Mouse (Mus musculus) midbrain, embryonic 15.5 days (tissue): Measurements from ENCODE around the gene Itgad. TPM values are rescaled to one million over a fixed set of nuclear protein-coding genes. Genes with fewer than 3 reads are reported as not detected.
A peak's percentile ranks its signal among the peaks of the same experiment; 100 is the strongest.

ENCODE experiments used
- ATAC-seq: fragments of 200-750 bp; cut with Nextera tagmentation; replicated peaks from 2 replicates; pipeline ENCODE4 v1.8.0; 2017; ENCODE audit warnings: moderate TSS enrichment
- H3K27ac ChIP-seq: fragments of 300-500 bp; sonication (generic); 2 replicates; pipeline ENCODE4 v1.5.1; 2015; ENCODE audit warnings: mild to moderate bottlenecking, inconsistent platforms
- H3K27me3 ChIP-seq: fragments of 300-500 bp; sonication (generic); replicated peaks from 2 replicates; pipeline ENCODE4 v1.6.1; 2015; ENCODE audit warnings: inconsistent platforms
- H3K36me3 ChIP-seq: fragments of 300-500 bp; sonication (generic); replicated peaks from 2 replicates; pipeline ENCODE4 v1.6.1; 2015; ENCODE audit warnings: inconsistent platforms
- H3K4me1 ChIP-seq: fragments of 300-500 bp; sonication (generic); 2 replicates; pipeline ENCODE4 v1.6.1; 2015; ENCODE audit warnings: inconsistent platforms
- H3K4me2 ChIP-seq: fragments of 300-500 bp; sonication (generic); 2 replicates; pipeline ENCODE4 v1.6.1; 2015; ENCODE audit warnings: inconsistent platforms, mild to moderate bottlenecking, moderate library complexity
- H3K4me3 ChIP-seq: fragments of 300-500 bp; sonication (generic); 2 replicates; pipeline ENCODE4 v1.5.1; 2015; ENCODE audit warnings: mild to moderate bottlenecking, inconsistent platforms
- H3K9ac ChIP-seq: fragments of 300-500 bp; sonication (generic); 2 replicates; pipeline ENCODE4 v1.6.1; 2015; ENCODE audit warnings: mild to moderate bottlenecking, inconsistent platforms
- H3K9me3 ChIP-seq: fragments of 300-500 bp; sonication (generic); 2 replicates; pipeline ENCODE4 v1.6.1; 2016; ENCODE audit warnings: inconsistent platforms
- WGBS: fragments of 180-500 bp; shearing (Covaris S2); methylation state at CpG from one replicate; pipeline ENCODE4 v1.1.7; 2015; ENCODE audit warnings: mixed read lengths; 5-methylcytosine and 5-hydroxymethylcytosine counted together
- polyA plus RNA-seq: library from polyadenylated mRNA; unstranded; fragments of >200 nt; fragmentation: Nextera tagmentation; extraction: Ambion mirVana; gene quantifications from 2 replicates; pipeline ENCODE4 v1.2.1, GENCODE M21; 2015

The Itgad gene
- polyA plus RNA-seq, 1 experiment from 2014 or later = not detected

GRCm38 (mm10) chr7:128201607-128202006, 47.4 kb downstream of the Itgad start:
- no peak overlapping the region for H3K4me2 ChIP-seq
- H3K27me3 ChIP-seq = no peaks in the 10 kb centered on the region
- H3K9me3 ChIP-seq = no peaks in the 10 kb centered on the region
- 88% methylated on average over 9 of the region's 9 CpGs for WGBS
- H3K4me3 ChIP-seq = no peak overlapping the region
- H3K4me1 ChIP-seq = no peaks in the 10 kb centered on the region
- no peak for ATAC-seq
- no peak overlapping the region for H3K9ac ChIP-seq
- H3K27ac ChIP-seq = no peak overlapping the region
- H3K36me3 ChIP-seq = no peaks in the 10 kb centered on the region

DNA sequence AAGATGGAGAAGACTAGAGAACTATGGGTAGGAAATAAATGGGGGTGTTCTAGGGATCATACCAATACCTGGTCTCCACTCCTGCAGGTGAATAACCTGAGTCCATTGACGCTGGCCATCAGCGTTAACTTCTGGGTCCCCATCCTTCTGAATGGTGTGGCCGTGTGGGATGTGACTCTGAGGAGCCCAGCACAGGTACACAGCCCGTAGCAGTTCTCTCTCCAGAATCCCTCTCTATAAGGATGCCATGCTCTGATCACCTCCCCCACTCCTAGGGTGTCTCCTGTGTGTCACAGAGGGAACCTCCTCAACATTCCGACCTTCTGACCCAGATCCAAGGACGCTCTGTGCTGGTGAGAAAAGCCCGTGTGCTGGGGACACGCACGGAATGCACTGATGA, 48.9 kb downstream of the Itgad start:
- Histone ChIP-seq H3K27ac (no peak overlapping the region), H3K4me1 (no peaks in the 10 kb centered on the region), H3K36me3 (no peaks in the 10 kb centered on the region), H3K9me3 (no peaks in the 10 kb centered on the region), H3K9ac (no peak overlapping the region), H3K27me3 (no peaks in the 10 kb centered on the region), H3K4me3 (no peak overlapping the region), H3K4me2 (no peak overlapping the region)
- WGBS = 83% methylated on average over 9 of the region's 9 CpGs
- no peak for ATAC-seq

DNA sequence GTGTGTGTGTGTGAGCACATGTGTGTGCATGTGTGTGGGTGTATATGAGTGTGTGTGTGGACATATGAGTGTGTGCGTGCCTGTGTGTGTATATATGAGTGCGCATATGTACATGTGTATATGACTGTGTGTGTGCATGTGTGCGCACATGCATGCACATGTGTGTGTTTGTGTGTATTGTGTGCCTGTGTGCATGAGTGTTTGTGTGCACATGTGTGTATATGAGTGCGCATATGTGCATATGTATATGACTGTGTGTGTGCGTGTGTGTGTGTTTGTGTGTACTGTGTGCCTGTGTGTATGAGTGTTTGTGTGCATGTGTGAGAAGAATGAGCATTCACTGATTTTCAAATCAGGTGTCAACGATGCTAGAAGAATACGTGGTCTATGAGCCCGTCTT, 50.0 kb downstream of the Itgad start:
- Histone ChIP-seq H3K4me3 (no peak overlapping the region), H3K9ac (no peak overlapping the region), H3K36me3 (no peaks in the 10 kb centered on the region), H3K4me2 (no peak overlapping the region), H3K4me1 (no peaks in the 10 kb centered on the region), H3K27me3 (no peaks in the 10 kb centered on the region), H3K27ac (no peak overlapping the region), H3K9me3 (no peaks in the 10 kb centered on the region)
- ATAC-seq = no peak
- 92% methylated on average over 8 of the region's 8 CpGs for WGBS

GRCm38 (mm10) chr7:128205695-128206094, 51.5 kb downstream of the Itgad start:
- Histone ChIP-seq H3K4me3 (no peak overlapping the region), H3K9ac (no peak overlapping the region), H3K9me3 (no peaks in the 10 kb centered on the region), H3K4me2 (no peak overlapping the region), H3K27ac (no peak overlapping the region), H3K27me3 (no peaks in the 10 kb centered on the region), H3K36me3 (no peaks in the 10 kb centered on the region), H3K4me1 (no peaks in the 10 kb centered on the region)
- 90% methylated on average over 18 of the region's 18 CpGs for WGBS
- ATAC-seq = no peak

DNA sequence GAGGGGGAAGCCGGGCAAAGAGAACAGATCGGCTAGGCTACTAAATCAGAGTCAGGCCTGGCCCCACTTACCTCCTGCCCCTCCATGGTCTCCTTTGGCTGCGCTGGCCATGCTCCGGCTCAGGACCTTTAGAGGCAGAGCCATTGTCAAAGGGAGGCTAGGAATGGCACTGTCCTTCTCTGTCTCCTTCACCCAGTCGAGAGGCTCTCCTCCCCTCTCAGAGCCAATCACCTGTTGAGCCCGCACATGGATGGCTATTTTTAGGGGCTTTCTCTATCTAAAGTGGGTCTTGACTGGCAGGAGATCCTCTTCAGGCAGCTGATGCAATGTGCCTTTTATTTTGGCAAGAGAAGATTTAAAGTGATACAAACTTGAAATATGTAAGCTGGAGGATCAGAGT, 52.0 kb downstream of the Itgad start, which contains the start of gene Cox6a2:
Cox6a2 (minus strand) TSS at position 236 of the 400 bp plus-strand sequence.
- no peaks in the 10 kb centered on the region for H3K27me3 ChIP-seq
- no peak within 1 kb of the TSS for H3K4me3 ChIP-seq
- 82% methylated on average over 6 of the region's 6 CpGs for WGBS
- H3K36me3 ChIP-seq = no peaks in the 10 kb centered on the region
- H3K4me2 ChIP-seq = no peak within 1 kb of the TSS
- ATAC-seq = no peak
- H3K4me1 ChIP-seq = no peaks in the 10 kb centered on the region
- H3K27ac ChIP-seq = no peak within 1 kb of the TSS
- no peak within 1 kb of the TSS for H3K9ac ChIP-seq
- no peaks in the 10 kb centered on the region for H3K9me3 ChIP-seq

GRCm38 (mm10) chr7:128208187-128208586, 54.0 kb downstream of the Itgad start:
- Histone ChIP-seq H3K36me3 (no peaks in the 10 kb centered on the region), H3K27ac (no peak overlapping the region), H3K4me2 (no peak overlapping the region), H3K4me3 (no peak overlapping the region), H3K27me3 (no peaks in the 10 kb centered on the region), H3K9me3 (no peaks in the 10 kb centered on the region), H3K9ac (no peak overlapping the region), H3K4me1 (no peaks in the 10 kb centered on the region)
- ATAC-seq = no peak
- WGBS = 6% methylated on average over 4 of the region's 4 CpGs

GRCm38 (mm10) chr7:128209826-128210225, 55.6 kb downstream of the Itgad start:
- no peak for ATAC-seq
- no peaks in the 10 kb centered on the region for H3K36me3 ChIP-seq
- H3K4me2 ChIP-seq = no peak overlapping the region
- H3K4me1 ChIP-seq = no peaks in the 10 kb centered on the region
- no peaks in the 10 kb centered on the region for H3K27me3 ChIP-seq
- no peaks in the 10 kb centered on the region for H3K9me3 ChIP-seq
- no peak overlapping the region for H3K4me3 ChIP-seq
- no peak overlapping the region for H3K9ac ChIP-seq
- H3K27ac ChIP-seq = no peak overlapping the region
- 75% methylated on average over 3 of the region's 3 CpGs for WGBS

DNA sequence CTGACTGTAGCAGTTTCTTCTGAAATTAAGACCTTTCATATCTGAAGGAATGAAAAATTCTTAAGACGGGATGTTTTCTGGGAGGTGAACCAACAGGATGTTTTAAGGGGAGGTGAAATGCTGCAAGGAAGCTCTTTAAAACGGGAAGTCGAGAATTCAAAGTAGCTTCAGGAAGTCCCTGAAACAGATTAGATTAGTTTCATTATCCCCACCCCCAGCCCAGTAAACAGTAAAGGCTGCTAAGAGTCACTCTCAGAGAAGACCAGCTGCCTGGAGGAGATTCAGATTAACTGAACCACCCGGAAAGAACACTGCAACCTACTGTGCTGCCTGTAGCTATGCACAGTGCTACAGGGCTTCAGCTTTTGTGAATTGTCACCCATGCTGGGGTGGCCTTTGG, 65.8 kb downstream of the Itgad start:
- H3K27ac ChIP-seq = no peak overlapping the region
- no peak overlapping the region for H3K9ac ChIP-seq
- WGBS = 89% methylated on average over 4 of the region's 4 CpGs
- H3K4me2 ChIP-seq = no peak overlapping the region
- no peaks in the 10 kb centered on the region for H3K4me1 ChIP-seq
- H3K36me3 ChIP-seq = no peaks in the 10 kb centered on the region
- H3K27me3 ChIP-seq = no peaks in the 10 kb centered on the region
- no peak for ATAC-seq
- H3K9me3 ChIP-seq = no peaks in the 10 kb centered on the region
- no peak overlapping the region for H3K4me3 ChIP-seq

- Histone ChIP-seq H3K9ac (no peak overlapping the region), H3K4me1 (no peaks in the 10 kb centered on the region), H3K36me3 (no peaks in the 10 kb centered on the region), H3K4me2 (no peak overlapping the region), H3K27me3 (no peaks in the 10 kb centered on the region), H3K27ac (no peak overlapping the region), H3K9me3 (no peaks in the 10 kb centered on the region), H3K4me3 (no peak overlapping the region)
- ATAC-seq = no peak
- 88% methylated on average over 3 of the region's 3 CpGs for WGBS
Measured at GRCm38 (mm10) chr7:128220936-128221335, 66.8 kb downstream of the Itgad start.

DNA sequence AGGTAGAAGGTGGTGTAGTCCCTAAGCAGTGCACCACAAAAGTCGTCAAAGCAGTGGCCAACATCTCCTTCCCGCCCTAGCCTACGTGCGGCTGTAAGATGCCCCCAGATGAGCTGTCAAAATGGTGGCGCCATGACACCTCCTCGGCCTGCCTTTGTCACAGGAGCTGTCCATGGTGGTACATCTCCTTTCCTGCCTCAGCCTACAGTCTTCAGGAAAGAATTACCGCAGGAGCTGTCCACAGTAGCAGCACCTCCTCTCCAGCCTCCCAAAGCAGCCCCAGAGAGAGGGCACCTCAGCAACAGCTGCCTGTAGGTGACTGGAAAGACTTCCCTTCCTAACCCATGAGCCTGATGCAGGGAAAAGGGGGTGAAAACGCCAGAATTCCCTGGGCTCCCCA, 77.6 kb downstream of the Itgad start:
- no peak overlapping the region for H3K4me3 ChIP-seq
- H3K9ac ChIP-seq = no peak overlapping the region
- H3K27ac ChIP-seq = no peak overlapping the region
- no peak for ATAC-seq
- H3K9me3 ChIP-seq = no peaks in the 10 kb centered on the region
- H3K36me3 ChIP-seq = no peaks in the 10 kb centered on the region
- H3K27me3 ChIP-seq = no peaks in the 10 kb centered on the region
- 50% methylated on average over 8 of the region's 8 CpGs for WGBS
- no peak overlapping the region for H3K4me2 ChIP-seq
- H3K4me1 ChIP-seq = peaks cover 1% of the 10 kb centered on the region

GRCm38 (mm10) chr7:128234796-128235195, 80.6 kb downstream of the Itgad start:
- Histone ChIP-seq H3K4me2 (no peak overlapping the region), H3K4me1 (peaks cover 19% of the 10 kb centered on the region), H3K27ac (no peak overlapping the region), H3K36me3 (no peaks in the 10 kb centered on the region), H3K27me3 (no peaks in the 10 kb centered on the region), H3K9me3 (no peaks in the 10 kb centered on the region), H3K4me3 (no peak overlapping the region), H3K9ac (no peak overlapping the region)
- no peak for ATAC-seq
- 90% methylated on average over 2 of the region's 2 CpGs for WGBS

GRCm38 (mm10) chr7:128235481-128235880, 81.3 kb downstream of the Itgad start:
- ATAC-seq = no peak
- Histone ChIP-seq H3K27ac (no peak overlapping the region), H3K4me1 (peaks cover 20% of the 10 kb centered on the region)

GRCm38 (mm10) chr7:128236426-128236825, 82.2 kb downstream of the Itgad start:
- peak overlapping the region; percentile 99; the same call in 1 of the 2 replicates for H3K27ac ChIP-seq
- H3K4me1 ChIP-seq = peaks cover 23% of the 10 kb centered on the region
- no peaks in the 10 kb centered on the region for H3K27me3 ChIP-seq
- H3K9me3 ChIP-seq = no peaks in the 10 kb centered on the region
- H3K9ac ChIP-seq = no peak overlapping the region
- no peaks in the 10 kb centered on the region; the same call in 1 of the 2 replicates for H3K36me3 ChIP-seq
- WGBS = 92% methylated on average over 13 of the region's 13 CpGs
- H3K4me2 ChIP-seq = no peak overlapping the region; the same call in 1 of the 2 replicates
- no peak for ATAC-seq
- peak overlapping the region; percentile 69; the same call in 1 of the 2 replicates for H3K4me3 ChIP-seq

More at GRCm38 (mm10) chr7:128235481-128235880, 81.3 kb downstream of the Itgad start:
- Histone ChIP-seq H3K9me3 (no peaks in the 10 kb centered on the region), H3K27me3 (no peaks in the 10 kb centered on the region), H3K9ac (no peak overlapping the region), H3K4me2 (no peak overlapping the region), H3K4me3 (no peak overlapping the region), H3K36me3 (no peaks in the 10 kb centered on the region; the same call in 1 of the 2 replicates)
- 90% methylated on average over 1 of the region's 1 CpGs for WGBS
